Mouse (Mus musculus): ENCODE results near the gene Ndufc2. TPM values are rescaled to one million over a fixed set of nuclear protein-coding genes. Genes with fewer than 3 reads are reported as not detected.

Ndufc2 gene
- polyA plus RNA-seq, 1 experiment from 2014 or later, result 550 TPM

DNA sequence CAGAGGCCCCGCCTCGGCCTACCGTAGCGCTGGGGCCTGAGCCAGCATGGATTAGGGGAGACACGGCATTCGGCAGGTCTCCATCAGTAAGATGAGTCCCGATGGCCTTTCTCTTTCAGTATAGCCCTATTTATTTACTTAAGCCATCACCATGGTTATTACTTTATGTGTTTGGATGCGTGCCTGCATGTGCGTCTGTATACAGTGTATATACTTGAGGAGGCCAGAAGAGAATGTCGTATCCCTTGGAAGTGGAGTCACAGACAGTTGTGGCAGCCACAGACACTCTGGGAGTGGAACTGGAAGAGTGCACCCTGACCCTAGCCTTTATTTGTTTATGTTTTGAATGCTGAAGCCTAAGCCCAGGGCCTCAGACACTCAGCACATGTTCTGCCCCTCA is 7.3 kb downstream of the Ndufc2 start:
- Histone ChIP-seq H3K9me3 (ENCODE audit: control insufficient read depth, low read length) (no peaks in the 10 kb centered on the region), H3K4me3 (replicated peaks; ENCODE audit: low read length) (no peak overlapping the region), H3K4me1 (replicated peaks; ENCODE audit: control insufficient read depth, insufficient read depth, low read length) (no peaks in the 10 kb centered on the region; the same call in 1 of the 2 replicates), H3K27me3 (ENCODE audit: control insufficient read depth, insufficient read depth, low read length) (no peaks in the 10 kb centered on the region), H3K36me3 (replicated peaks; ENCODE audit: control insufficient read depth, insufficient read depth) (peaks cover 49% of the 10 kb centered on the region), H3K9ac (no peak overlapping the region), H3K27ac (no peak overlapping the region), H3K4me2 (replicated peaks) (no peak overlapping the region)
- WGBS, result 84% methylated on average over 10 of the region's 10 CpGs
- DNase-seq (ENCODE audit: low spot score) (no peak), ATAC-seq (ENCODE audit: low FRiP score) (no peak)

DNA sequence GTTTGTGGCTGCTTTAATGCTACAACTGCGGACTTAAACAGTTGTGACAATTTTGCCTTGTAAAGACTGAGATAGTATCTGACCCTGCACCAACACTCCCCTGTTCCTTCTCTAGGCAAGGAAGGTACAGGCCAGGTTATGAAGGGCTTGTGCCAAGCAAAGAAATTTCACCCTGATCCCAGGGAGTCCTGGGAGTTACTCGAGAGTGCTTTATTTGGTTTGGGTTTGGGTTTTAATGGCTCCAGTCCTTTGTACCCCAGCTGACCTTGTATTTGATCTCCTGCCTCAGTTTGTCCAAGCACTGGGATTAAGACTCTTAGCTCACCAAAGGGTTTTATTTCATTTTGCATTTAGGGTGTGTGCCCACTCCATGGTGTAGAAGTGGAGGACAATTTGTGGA is 11.3 kb downstream of the Ndufc2 start:
- WGBS, result 98% methylated on average over 2 of the region's 2 CpGs
- Histone ChIP-seq H3K36me3 (replicated peaks; ENCODE audit: control insufficient read depth, insufficient read depth) (peaks cover 57% of the 10 kb centered on the region), H3K9ac (no peak overlapping the region), H3K27ac (no peak overlapping the region), H3K27me3 (ENCODE audit: control insufficient read depth, insufficient read depth, low read length) (no peaks in the 10 kb centered on the region), H3K9me3 (ENCODE audit: control insufficient read depth, low read length) (no peaks in the 10 kb centered on the region), H3K4me3 (replicated peaks; ENCODE audit: low read length) (no peak overlapping the region), H3K4me1 (replicated peaks; ENCODE audit: control insufficient read depth, insufficient read depth, low read length) (no peaks in the 10 kb centered on the region), H3K4me2 (replicated peaks) (no peak overlapping the region)
- ATAC-seq (ENCODE audit: low FRiP score) (no peak), DNase-seq (ENCODE audit: low spot score) (no peak)

DNA sequence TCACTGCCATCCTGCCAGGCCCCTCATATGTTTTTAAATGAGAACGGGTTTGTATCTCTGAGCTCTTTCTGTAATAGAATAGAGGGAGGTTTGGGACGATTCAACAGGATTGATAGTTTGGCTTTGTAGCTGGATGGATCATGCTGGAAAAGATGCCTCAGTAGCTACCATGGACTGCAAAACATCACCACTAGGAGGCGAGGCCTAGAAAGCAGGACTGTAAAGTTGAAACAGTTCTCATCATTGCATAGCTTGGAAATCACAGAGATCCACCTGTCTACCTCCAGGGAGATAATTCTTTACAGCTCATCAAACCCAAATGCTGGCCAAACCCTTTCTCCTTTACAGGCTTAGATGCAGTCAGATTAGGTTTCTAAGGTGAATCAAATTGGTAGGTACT is 11.8 kb downstream of the Ndufc2 start:
- H3K36me3 ChIP-seq (replicated peaks; ENCODE audit: control insufficient read depth, insufficient read depth), result peaks cover 57% of the 10 kb centered on the region
- no peaks in the 10 kb centered on the region for H3K4me1 ChIP-seq (replicated peaks; ENCODE audit: control insufficient read depth, insufficient read depth, low read length)
- H3K27ac ChIP-seq, result no peak overlapping the region
- ATAC-seq (ENCODE audit: low FRiP score) (no peak), DNase-seq (ENCODE audit: low spot score) (no peak)
- no peaks in the 10 kb centered on the region for H3K27me3 ChIP-seq (ENCODE audit: control insufficient read depth, insufficient read depth, low read length)
- 88% methylated on average over 3 of the region's 3 CpGs for WGBS
- no peaks in the 10 kb centered on the region for H3K9me3 ChIP-seq (ENCODE audit: control insufficient read depth, low read length)
- no peak overlapping the region for H3K9ac ChIP-seq
- H3K4me3 ChIP-seq (replicated peaks; ENCODE audit: low read length), result no peak overlapping the region
- no peak overlapping the region for H3K4me2 ChIP-seq (replicated peaks)

DNA sequence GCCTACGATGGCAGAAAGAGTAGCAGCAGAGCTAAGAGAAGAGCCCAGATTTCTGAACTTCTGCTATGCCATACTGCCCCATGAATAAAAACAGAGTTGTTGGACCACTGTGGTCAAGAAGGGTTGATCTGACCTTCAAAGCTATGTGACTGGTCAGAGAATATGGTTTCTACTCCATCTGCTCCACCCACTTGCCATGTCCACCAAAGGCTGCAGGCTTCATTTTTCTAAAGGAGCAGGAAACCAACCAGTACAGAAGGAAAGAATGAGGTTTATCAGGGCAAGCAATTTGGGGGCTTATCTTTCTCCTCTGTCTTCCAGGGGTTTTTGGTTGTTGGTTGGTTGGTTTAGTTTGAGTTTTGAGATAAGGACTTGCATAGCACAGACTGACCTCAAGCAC is 14.2 kb downstream of the Ndufc2 start:
- H3K27me3 ChIP-seq (ENCODE audit: control insufficient read depth, insufficient read depth, low read length), result no peaks in the 10 kb centered on the region
- no peak for ATAC-seq (ENCODE audit: low FRiP score)

DNA sequence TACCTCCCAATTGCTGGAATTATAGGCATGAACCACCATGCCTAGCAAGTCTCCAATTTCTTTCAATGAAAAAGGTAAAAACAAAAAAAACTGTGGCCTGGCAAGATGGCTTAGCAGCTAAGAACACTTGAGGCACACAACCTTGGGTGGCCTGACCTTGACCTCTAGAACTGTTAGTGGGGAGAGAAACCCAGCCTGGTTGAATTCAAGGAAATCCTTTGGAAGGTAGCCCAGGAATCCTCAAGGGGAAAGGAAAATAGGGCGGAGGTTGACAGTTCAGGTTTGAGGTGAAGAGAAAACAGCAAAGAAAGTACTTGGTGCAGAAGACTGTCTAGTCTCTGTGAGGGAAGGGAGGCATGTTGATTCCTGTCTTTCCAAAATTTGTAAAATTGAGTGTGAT is 14.6 kb downstream of the Ndufc2 start:
- Histone ChIP-seq H3K36me3 (replicated peaks; ENCODE audit: control insufficient read depth, insufficient read depth) (peaks cover 32% of the 10 kb centered on the region), H3K4me3 (replicated peaks; ENCODE audit: low read length) (no peak overlapping the region), H3K9me3 (ENCODE audit: control insufficient read depth, low read length) (no peaks in the 10 kb centered on the region), H3K27ac (no peak overlapping the region), H3K4me2 (replicated peaks) (no peak overlapping the region), H3K9ac (no peak overlapping the region), H3K4me1 (replicated peaks; ENCODE audit: control insufficient read depth, insufficient read depth, low read length) (no peaks in the 10 kb centered on the region), H3K27me3 (ENCODE audit: control insufficient read depth, insufficient read depth, low read length) (no peaks in the 10 kb centered on the region)
- ATAC-seq (ENCODE audit: low FRiP score) (no peak), DNase-seq (ENCODE audit: low spot score) (no peak)
- WGBS, result 87% methylated on average over 1 of the region's 1 CpGs

More for the DNA sequence above, 14.2 kb downstream of the Ndufc2 start:
- no peak overlapping the region for H3K27ac ChIP-seq
- H3K36me3 ChIP-seq (replicated peaks; ENCODE audit: control insufficient read depth, insufficient read depth), result peaks cover 37% of the 10 kb centered on the region
- H3K9me3 ChIP-seq (ENCODE audit: control insufficient read depth, low read length), result no peaks in the 10 kb centered on the region
- no peak overlapping the region for H3K4me3 ChIP-seq (replicated peaks; ENCODE audit: low read length)
- no peak overlapping the region for H3K4me2 ChIP-seq (replicated peaks)
- DNase-seq (ENCODE audit: low spot score), result no peak
- H3K4me1 ChIP-seq (replicated peaks; ENCODE audit: control insufficient read depth, insufficient read depth, low read length), result no peaks in the 10 kb centered on the region
- 96% methylated on average over 1 of the region's 1 CpGs for WGBS
- H3K9ac ChIP-seq, result no peak overlapping the region

DNA sequence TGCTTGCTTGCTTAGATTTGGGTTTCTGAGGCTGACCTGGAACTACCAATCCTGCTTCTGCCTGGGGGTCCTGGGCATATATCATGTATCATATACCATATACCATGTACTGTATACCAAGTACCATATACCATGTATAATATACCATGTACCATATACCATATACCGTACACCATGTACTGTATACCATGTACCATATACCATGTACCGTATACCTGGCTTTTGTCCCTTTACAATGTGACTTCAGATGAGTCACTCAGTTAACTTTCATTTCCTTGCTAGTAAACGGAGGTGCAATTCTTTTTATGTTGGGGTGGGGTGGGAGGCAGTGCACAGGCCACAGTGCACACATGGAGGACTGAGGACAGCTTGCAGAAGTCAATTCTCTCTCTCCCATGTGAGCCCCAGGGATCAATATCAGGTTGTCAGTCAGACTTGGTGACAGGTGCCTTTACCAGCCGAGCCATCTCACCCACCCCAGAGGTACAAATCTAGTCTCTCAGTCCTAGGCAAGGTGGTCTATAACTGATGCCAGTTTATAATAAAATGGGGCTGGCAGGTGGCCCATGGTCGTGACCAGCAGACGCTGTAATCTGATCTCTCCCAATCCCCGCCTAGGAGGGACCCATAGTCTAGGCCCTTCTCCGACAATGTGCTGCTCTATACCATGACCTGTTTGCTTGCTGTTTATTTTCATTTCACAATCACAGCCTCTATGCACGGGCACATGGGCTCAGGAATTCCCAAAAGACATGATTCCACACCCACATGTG is 15.3 kb downstream of the Ndufc2 start:
- peaks cover 25% of the 10 kb centered on the region for H3K36me3 ChIP-seq (replicated peaks; ENCODE audit: control insufficient read depth, insufficient read depth)
- no peaks in the 10 kb centered on the region for H3K4me1 ChIP-seq (replicated peaks; ENCODE audit: control insufficient read depth, insufficient read depth, low read length)
- no peaks in the 10 kb centered on the region for H3K27me3 ChIP-seq (ENCODE audit: control insufficient read depth, insufficient read depth, low read length)
- H3K9ac ChIP-seq, result no peak overlapping the region
- DNase-seq (ENCODE audit: low spot score) (no peak), ATAC-seq (ENCODE audit: low FRiP score) (no peak)
- no peak overlapping the region for H3K27ac ChIP-seq
- H3K4me2 ChIP-seq (replicated peaks), result no peak overlapping the region
- WGBS, result 62% methylated on average over 9 of the region's 9 CpGs
- H3K9me3 ChIP-seq (ENCODE audit: control insufficient read depth, low read length), result no peaks in the 10 kb centered on the region
- no peak overlapping the region for H3K4me3 ChIP-seq (replicated peaks; ENCODE audit: low read length)

DNA sequence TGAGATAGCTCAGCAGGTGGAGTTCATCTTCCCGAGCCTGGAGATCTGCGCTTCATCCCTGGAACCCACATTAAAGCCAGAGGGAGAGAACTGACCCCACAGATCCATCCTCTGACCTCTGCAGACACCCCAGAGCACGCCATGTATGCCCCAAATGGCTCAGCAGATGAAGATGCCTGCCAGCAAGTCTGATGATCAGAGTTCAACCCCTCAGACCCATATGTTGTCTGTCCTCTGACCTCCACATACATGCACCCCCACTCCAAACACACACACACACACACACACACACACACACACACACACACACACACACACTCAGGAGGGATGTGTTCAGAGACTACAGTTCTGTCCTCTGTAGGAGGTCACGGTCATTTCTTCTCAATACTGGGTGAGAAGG is 16.7 kb downstream of the Ndufc2 start:
- Histone ChIP-seq H3K4me2 (replicated peaks) (no peak overlapping the region), H3K9me3 (ENCODE audit: control insufficient read depth, low read length) (no peaks in the 10 kb centered on the region), H3K27ac (no peak overlapping the region), H3K4me1 (replicated peaks; ENCODE audit: control insufficient read depth, insufficient read depth, low read length) (0 out of 2 replicates have a peak, but pooled peaks cover 5% of the 10 kb centered on the region), H3K36me3 (replicated peaks; ENCODE audit: control insufficient read depth, insufficient read depth) (peaks cover 12% of the 10 kb centered on the region; the same call in 1 of the 2 replicates), H3K9ac (no peak overlapping the region), H3K27me3 (ENCODE audit: control insufficient read depth, insufficient read depth, low read length) (no peaks in the 10 kb centered on the region), H3K4me3 (replicated peaks; ENCODE audit: low read length) (no peak overlapping the region)
- DNase-seq (ENCODE audit: low spot score) (no peak), ATAC-seq (ENCODE audit: low FRiP score) (no peak)
- 88% methylated on average over 4 of the region's 4 CpGs for WGBS

DNA sequence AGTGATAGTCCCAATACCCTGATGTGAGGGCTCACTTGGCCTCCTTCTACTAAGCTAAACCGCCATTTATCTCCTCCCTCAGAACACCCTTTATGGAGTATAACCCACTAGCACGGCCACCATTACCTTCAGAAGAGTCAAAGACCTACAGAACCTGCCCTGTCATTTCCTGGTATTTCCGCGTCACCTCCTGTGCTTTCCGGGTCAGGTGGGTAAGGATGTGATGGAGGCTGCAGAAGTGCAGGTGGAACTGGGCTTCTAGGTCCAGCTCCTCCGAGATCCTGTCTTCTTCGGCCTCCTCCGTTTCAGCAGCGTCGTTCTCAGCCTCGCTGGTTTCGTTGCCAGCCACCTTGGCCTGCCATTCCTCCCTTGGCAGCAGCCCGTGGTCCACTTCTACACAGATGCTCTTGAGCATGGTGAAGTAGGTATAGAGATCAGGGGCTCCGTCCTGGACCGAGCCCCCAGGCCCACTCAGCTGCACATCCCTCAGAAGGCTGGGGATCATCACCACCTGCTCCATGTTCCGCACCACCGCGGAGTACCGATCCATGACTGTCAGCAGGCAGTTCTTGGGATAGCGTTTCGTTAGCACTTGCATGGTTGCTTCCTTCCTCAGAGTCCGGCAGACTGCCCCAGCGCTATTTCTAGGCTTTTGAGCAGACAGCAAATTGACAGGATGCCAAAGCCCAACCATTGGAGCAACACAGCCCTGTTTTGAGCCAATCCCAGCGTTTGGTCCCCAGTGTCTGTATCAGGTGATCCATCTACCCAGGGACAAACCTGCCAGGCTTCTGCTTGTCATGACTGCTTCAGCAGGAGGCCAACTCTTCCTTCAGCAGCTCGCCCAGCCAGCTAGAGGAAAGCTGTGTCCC is 17.3 kb downstream of the Ndufc2 start, which contains the start of gene Thrsp:
Thrsp (minus strand) TSS at position 825 of the 872 bp plus-strand sequence.
- Histone ChIP-seq H3K27ac (no peak within 1 kb of the TSS; the same call in 1 of the 2 replicates), H3K27me3 (ENCODE audit: control insufficient read depth, insufficient read depth, low read length) (no peaks in the 10 kb centered on the region), H3K9me3 (ENCODE audit: control insufficient read depth, low read length) (no peaks in the 10 kb centered on the region), H3K9ac (no peak within 1 kb of the TSS), H3K4me1 (replicated peaks; ENCODE audit: control insufficient read depth, insufficient read depth, low read length) (0 out of 2 replicates have a peak, but pooled peaks cover 5% of the 10 kb centered on the region), H3K36me3 (replicated peaks; ENCODE audit: control insufficient read depth, insufficient read depth) (peaks cover 8% of the 10 kb centered on the region; the same call in 1 of the 2 replicates), H3K4me3 (replicated peaks; ENCODE audit: low read length) (no peak within 1 kb of the TSS), H3K4me2 (replicated peaks) (0 out of 2 replicates have a peak within 1 kb of the TSS, but pooled peaks have one; percentile 12)
- WGBS, result 76% methylated on average over 25 of the region's 25 CpGs
- DNase-seq (ENCODE audit: low spot score) (no peak), ATAC-seq (ENCODE audit: low FRiP score) (peak; percentile 47; the same call in 1 of the 2 replicates)

DNA sequence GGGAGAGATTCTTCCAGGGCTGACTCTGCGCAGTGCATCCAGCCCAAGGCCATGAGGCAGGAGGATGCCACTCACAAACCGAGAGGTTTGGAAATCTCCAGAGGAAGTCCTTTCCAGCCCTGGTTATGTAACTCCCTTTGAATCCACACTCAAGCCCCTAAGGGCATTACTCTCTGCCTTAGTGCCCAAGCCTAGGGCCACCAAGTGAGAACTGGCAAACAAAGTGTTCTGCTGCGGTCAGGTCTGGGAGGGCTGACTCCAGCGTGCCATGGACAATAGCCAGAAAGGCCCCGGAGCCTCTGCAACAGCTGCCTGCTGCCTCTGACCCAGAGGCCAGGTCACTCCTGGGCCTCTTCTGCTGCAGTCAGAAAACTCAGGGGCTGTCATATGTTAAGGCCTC is 18.9 kb downstream of the Ndufc2 start:
- H3K27me3 ChIP-seq (ENCODE audit: control insufficient read depth, insufficient read depth, low read length), result no peaks in the 10 kb centered on the region
- no peaks in the 10 kb centered on the region for H3K36me3 ChIP-seq (replicated peaks; ENCODE audit: control insufficient read depth, insufficient read depth)
- no peak overlapping the region for H3K4me2 ChIP-seq (replicated peaks)
- H3K9ac ChIP-seq, result no peak overlapping the region
- no peak overlapping the region for H3K27ac ChIP-seq
- 0 out of 2 replicates have a peak, but pooled peaks cover 5% of the 10 kb centered on the region for H3K4me1 ChIP-seq (replicated peaks; ENCODE audit: control insufficient read depth, insufficient read depth, low read length)
- no peak for ATAC-seq (ENCODE audit: low FRiP score)
- no peaks in the 10 kb centered on the region for H3K9me3 ChIP-seq (ENCODE audit: control insufficient read depth, low read length)
- 54% methylated on average over 5 of the region's 5 CpGs for WGBS
- DNase-seq (ENCODE audit: low spot score), result no peak
- H3K4me3 ChIP-seq (replicated peaks; ENCODE audit: low read length), result no peak overlapping the region
